Mouse (Mus musculus) erythroblast, embryonic 14.5 days (primary cell): ENCODE data around the gene Traip. TPM values are rescaled to one million over a fixed set of nuclear protein-coding genes. Genes with fewer than 3 reads are reported as not detected.

Source experiments
- H3K27me3 ChIP-seq: 2 replicates; pipeline ENCODE4 v1.6.1; 2012; ENCODE audit warnings: inconsistent platforms; ENCODE audit not compliant: control insufficient read depth
- H3K36me3 ChIP-seq: 2 replicates; pipeline ENCODE4 v1.6.1; 2012; ENCODE audit warnings: mild to moderate bottlenecking, inconsistent platforms; ENCODE audit not compliant: control insufficient read depth
- H3K4me1 ChIP-seq: 2 replicates; pipeline ENCODE4 v1.6.1; 2012; ENCODE audit warnings: inconsistent platforms; ENCODE audit not compliant: control insufficient read depth
- H3K4me3 ChIP-seq: replicated peaks from 2 replicates; pipeline ENCODE3; 2012; ENCODE audit warnings: moderate library complexity, mild to moderate bottlenecking, inconsistent platforms
- H3K9me3 ChIP-seq: 2 replicates; pipeline ENCODE4 v1.6.1; 2012; ENCODE audit warnings: low read length, inconsistent platforms, mixed read lengths; ENCODE audit not compliant: control insufficient read depth
- GATA1 ChIP-seq: IDR thresholded peaks from 2 replicates; pipeline ENCODE4 v1.6.1; 2012; ENCODE audit warnings: low read length, inconsistent platforms, mixed read lengths
- TAL1 ChIP-seq: IDR thresholded peaks from 3 replicates; pipeline ENCODE4 v1.6.1; 2012; ENCODE audit warnings: low read length, inconsistent platforms, mixed read lengths
- polyA plus RNA-seq: library from polyadenylated mRNA; stranded (reverse); fragments of >175 nt; gene quantifications from 2 replicates; pipeline ENCODE4 v1.2.3, GENCODE M21; 2012

Gene Traip
- polyA plus RNA-seq, 1 experiment: 0.97 TPM

DNA sequence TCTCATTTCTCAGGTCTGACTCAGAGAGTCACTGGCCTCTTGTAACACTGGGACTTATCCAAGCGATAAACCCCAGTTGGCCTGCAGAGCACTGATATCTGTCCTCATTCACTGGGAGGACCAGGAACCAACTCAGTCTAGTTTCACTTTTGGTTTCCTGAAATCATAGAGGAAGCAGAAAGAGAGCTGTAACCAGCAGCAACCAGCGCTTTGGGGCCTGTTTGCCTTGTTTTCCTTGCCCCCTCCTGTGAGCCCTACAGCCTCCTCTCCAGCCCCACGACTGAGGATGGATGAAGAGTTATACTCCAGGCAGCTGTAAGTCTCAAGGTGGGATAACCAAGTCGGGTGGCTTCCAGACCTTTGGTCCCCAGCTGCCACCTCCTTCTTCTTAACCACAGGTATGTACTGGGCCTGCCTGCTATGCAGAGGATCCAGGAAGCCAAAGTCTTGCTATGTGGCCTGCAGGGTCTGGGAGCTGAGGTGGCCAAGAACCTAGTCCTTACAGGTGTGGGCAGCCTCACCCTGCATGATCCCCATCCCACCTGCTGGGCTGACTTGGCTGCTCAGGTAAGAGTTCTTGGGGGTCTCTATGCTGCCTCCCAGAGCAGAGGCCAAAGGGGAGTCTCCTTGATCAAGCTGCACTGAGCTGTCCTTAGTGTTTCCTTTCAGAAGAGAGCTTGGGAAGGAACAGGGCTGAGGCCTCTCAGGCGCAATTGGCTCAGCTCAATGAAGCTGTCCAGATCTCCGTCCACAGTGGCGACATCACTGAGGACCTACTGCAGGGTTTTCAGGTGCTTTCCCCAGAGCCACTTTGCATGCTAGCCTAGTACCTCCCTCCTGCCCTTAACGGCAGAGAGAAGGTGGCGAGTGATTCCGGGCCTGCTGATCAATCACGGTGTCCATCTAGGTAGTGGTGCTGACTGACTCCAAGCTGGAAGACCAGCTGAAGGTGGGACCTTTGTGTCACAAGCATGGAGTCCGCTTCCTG lies 25.8 kb downstream of the Traip start, which contains the start of gene Uba7:
Gene Uba7 (plus strand): TSS at position 107 of the 988 bp plus-strand sequence.
- Histone ChIP-seq H3K27me3 (no peaks in the 10 kb centered on the region), H3K36me3 (peaks cover 83% of the 10 kb centered on the region), H3K9me3 (no peaks in the 10 kb centered on the region), H3K4me1 (peaks cover 99% of the 10 kb centered on the region), H3K4me3 (peak within 1 kb of the TSS; percentile 65)
- TF ChIP-seq GATA1 (peak; percentile 83), TAL1 (peak; percentile 84)

DNA sequence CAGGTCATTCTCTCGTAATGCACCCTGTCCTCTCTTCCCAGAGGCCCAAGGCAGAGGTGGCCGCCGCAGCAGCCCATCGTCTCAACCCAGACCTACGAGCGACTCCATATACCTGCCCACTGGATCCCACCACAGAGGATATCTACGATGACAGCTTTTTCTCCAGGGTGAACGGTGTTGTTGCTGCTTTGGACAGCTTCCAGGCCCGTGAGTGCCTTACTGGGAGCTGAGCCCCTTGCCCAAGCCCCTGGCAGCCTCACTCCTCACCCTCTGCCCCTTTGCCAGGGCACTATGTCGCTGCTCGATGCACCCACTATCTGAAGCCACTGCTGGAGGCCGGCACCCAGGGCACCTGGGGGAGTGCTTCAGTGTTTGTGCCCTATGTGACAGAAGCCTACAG lies 28.9 kb downstream of the Traip start:
- TF ChIP-seq TAL1 (no peak), GATA1 (no peak)
- no peaks in the 10 kb centered on the region for H3K27me3 ChIP-seq
- H3K4me3 ChIP-seq: peak overlapping the region; percentile 0
- H3K4me1 ChIP-seq: peaks cover 99% of the 10 kb centered on the region
- H3K36me3 ChIP-seq: peaks cover 84% of the 10 kb centered on the region
- no peaks in the 10 kb centered on the region for H3K9me3 ChIP-seq

GRCm38 (mm10) chr9:107981684-107982605 lies 32.0 kb downstream of the Traip start:
- Histone ChIP-seq H3K36me3 (peaks cover 87% of the 10 kb centered on the region), H3K4me3 (peak overlapping the region; percentile 78)
- TF ChIP-seq GATA1 (no peak), TAL1 (no peak)

GRCm38 (mm10) chr9:107982681-107983346 lies 32.9 kb downstream of the Traip start, which contains the start of gene Gm20661:
Gene Gm20661 (plus strand): TSS chr9:107983058.
- no peaks in the 10 kb centered on the region for H3K9me3 ChIP-seq
- peak within 1 kb of the TSS; percentile 78 for H3K4me3 ChIP-seq
- H3K36me3 ChIP-seq: peaks cover 78% of the 10 kb centered on the region
- H3K4me1 ChIP-seq: peaks cover 98% of the 10 kb centered on the region
- H3K27me3 ChIP-seq: peaks cover 4% of the 10 kb centered on the region
- TF ChIP-seq GATA1: peak; percentile 82
- TF ChIP-seq TAL1: peak; percentile 91

More at GRCm38 (mm10) chr9:107981684-107982605, 32.0 kb downstream of the Traip start:
- H3K27me3 ChIP-seq: no peaks in the 10 kb centered on the region; the same call in 1 of the 2 replicates
- H3K9me3 ChIP-seq: no peaks in the 10 kb centered on the region
- H3K4me1 ChIP-seq: peaks cover 99% of the 10 kb centered on the region

DNA sequence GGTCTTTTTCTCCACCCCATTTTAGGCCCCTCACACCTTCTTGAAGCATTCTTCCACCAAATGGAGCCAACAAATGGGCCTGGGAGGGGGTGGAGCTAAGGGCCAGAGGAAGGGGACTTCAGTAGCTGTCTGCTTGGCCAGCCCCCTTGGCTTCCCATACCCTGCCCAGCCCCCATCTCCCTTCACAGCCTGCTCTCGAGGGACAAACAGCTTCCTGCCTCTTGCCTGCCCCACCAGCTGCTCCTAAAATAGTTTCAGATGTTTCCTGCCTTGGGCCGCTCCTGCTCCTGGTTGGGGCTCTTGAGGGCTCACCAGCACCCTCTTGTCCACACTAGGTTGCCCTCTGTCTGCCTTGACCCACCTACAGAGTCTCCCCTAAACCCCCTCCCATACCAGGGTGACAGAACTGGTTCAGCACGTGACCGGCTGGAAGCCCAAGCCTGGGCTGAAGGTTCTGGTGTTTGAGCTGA lies 33.5 kb downstream of the Traip start:
- peak overlapping the region; percentile 78 for H3K4me3 ChIP-seq
- H3K27me3 ChIP-seq: peaks cover 4% of the 10 kb centered on the region
- TF ChIP-seq TAL1 (no peak), GATA1 (no peak)
- H3K9me3 ChIP-seq: no peaks in the 10 kb centered on the region
- peaks cover 94% of the 10 kb centered on the region for H3K4me1 ChIP-seq
- H3K36me3 ChIP-seq: peaks cover 72% of the 10 kb centered on the region

DNA sequence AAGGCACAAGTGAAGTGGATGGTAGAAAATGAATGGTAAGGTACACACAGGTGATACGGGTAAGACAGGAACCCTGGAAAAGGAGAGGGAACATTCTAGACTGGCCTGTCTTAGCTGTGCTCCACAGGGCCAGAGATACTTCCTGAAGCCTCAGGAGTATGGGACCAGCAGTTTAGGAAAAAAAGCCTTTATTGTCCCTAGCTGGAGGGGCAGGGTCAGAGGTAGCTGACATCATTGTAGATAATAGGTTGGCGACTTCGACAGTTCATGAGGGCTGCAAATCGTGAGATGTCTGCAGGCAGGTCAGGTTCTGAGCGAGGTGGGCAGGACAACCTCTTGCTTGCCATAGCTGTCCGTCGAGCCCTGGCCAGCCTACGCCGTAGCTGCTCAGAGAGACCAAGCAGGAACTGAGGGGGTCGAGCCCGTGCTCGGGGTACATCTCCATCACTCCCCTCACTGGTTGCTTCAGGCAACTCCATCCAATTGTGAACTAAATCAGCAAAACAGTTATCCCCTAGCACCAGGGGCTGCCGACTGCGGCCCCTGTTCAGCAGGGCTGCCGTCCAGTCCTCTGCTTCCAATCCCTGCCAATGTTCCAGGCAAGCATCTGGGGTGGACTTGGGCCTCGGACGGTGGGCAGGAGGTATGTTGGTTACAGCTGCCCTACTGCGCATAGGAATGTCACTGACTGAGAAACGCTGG lies 34.3 kb downstream of the Traip start:
- peaks cover 65% of the 10 kb centered on the region for H3K36me3 ChIP-seq
- no peaks in the 10 kb centered on the region for H3K9me3 ChIP-seq
- peaks cover 87% of the 10 kb centered on the region for H3K4me1 ChIP-seq
- H3K4me3 ChIP-seq: peak overlapping the region; percentile 78
- peaks cover 4% of the 10 kb centered on the region for H3K27me3 ChIP-seq
- TF ChIP-seq GATA1: no peak
- TF ChIP-seq TAL1: no peak

- H3K4me3 ChIP-seq: peak overlapping the region; percentile 78
- H3K9me3 ChIP-seq: no peaks in the 10 kb centered on the region
- H3K4me1 ChIP-seq: peaks cover 84% of the 10 kb centered on the region
- no peak for TF ChIP-seq GATA1
- TF ChIP-seq TAL1: no peak
- peaks cover 60% of the 10 kb centered on the region for H3K36me3 ChIP-seq
- peaks cover 4% of the 10 kb centered on the region for H3K27me3 ChIP-seq
Measured at GRCm38 (mm10) chr9:107984754-107985055, 34.8 kb downstream of the Traip start.
